Mouse (Mus musculus) hindbrain, embryonic 16.5 days (tissue): ENCODE measurements around the gene Rasgrp2. TPM values are rescaled to one million over a fixed set of nuclear protein-coding genes. Genes with fewer than 3 reads are reported as not detected.

ENCODE experiments used
- ATAC-seq: fragments of 200-750 bp; cut with Nextera tagmentation; 2 replicates; pipeline ENCODE4 v1.8.0; 2017; ENCODE audit warnings: moderate TSS enrichment, moderate library complexity
- H3K27ac ChIP-seq: fragments of 300-500 bp; sonication (generic); 2 replicates; pipeline ENCODE4 v1.5.1; 2014; ENCODE audit warnings: low read depth, mild to moderate bottlenecking, control low read depth, low read length, moderate library complexity
- H3K27me3 ChIP-seq: fragments of 300-500 bp; sonication (generic); replicated peaks from 2 replicates; pipeline ENCODE4 v1.6.1; 2014; ENCODE audit warnings: low read length; ENCODE audit not compliant: control insufficient read depth, insufficient read depth
- H3K36me3 ChIP-seq: fragments of 300-500 bp; sonication (generic); 2 replicates; pipeline ENCODE4 v1.6.1; 2014; ENCODE audit warnings: mild to moderate bottlenecking, low read length, moderate library complexity, mixed read lengths; ENCODE audit not compliant: control insufficient read depth, insufficient read depth
- H3K4me1 ChIP-seq: fragments of 300-500 bp; sonication (generic); 2 replicates; pipeline ENCODE4 v1.6.1; 2014; ENCODE audit warnings: low read depth, low read length; ENCODE audit not compliant: control insufficient read depth, insufficient read depth
- H3K4me2 ChIP-seq: fragments of 300-500 bp; sonication (generic); 2 replicates; pipeline ENCODE4 v1.6.1; 2014; ENCODE audit warnings: mild to moderate bottlenecking, low read length, control low read depth, moderate library complexity
- H3K4me3 ChIP-seq: fragments of 300-500 bp; sonication (generic); 2 replicates; pipeline ENCODE4 v1.5.1; 2014; ENCODE audit warnings: mild to moderate bottlenecking, low read length, control low read depth, moderate library complexity
- H3K9ac ChIP-seq: fragments of 300-500 bp; sonication (generic); 2 replicates; pipeline ENCODE4 v1.6.1; 2014; ENCODE audit warnings: low read depth, mild to moderate bottlenecking, control low read depth, low read length, moderate library complexity
- H3K9me3 ChIP-seq: fragments of 300-500 bp; sonication (generic); 2 replicates; pipeline ENCODE4 v1.6.1; 2014; ENCODE audit warnings: mild to moderate bottlenecking, low read length, moderate library complexity; ENCODE audit not compliant: control insufficient read depth
- WGBS: fragments of 180-500 bp; shearing (Covaris S2); extraction: QIAGEN DNeasy Blood & Tissue Kit; methylation state at CpG from one replicate; pipeline ENCODE4 v1.1.7; 2014; 5-methylcytosine and 5-hydroxymethylcytosine counted together
- polyA plus RNA-seq: library from polyadenylated mRNA; unstranded; fragments of >200 nt; fragmentation: Nextera tagmentation; extraction: Ambion mirVana; gene quantifications from 2 replicates; pipeline ENCODE4 v1.2.1, GENCODE M21; 2015

Rasgrp2 gene
- polyA plus RNA-seq, 1 experiment from 2014 or later = 232 TPM

DNA sequence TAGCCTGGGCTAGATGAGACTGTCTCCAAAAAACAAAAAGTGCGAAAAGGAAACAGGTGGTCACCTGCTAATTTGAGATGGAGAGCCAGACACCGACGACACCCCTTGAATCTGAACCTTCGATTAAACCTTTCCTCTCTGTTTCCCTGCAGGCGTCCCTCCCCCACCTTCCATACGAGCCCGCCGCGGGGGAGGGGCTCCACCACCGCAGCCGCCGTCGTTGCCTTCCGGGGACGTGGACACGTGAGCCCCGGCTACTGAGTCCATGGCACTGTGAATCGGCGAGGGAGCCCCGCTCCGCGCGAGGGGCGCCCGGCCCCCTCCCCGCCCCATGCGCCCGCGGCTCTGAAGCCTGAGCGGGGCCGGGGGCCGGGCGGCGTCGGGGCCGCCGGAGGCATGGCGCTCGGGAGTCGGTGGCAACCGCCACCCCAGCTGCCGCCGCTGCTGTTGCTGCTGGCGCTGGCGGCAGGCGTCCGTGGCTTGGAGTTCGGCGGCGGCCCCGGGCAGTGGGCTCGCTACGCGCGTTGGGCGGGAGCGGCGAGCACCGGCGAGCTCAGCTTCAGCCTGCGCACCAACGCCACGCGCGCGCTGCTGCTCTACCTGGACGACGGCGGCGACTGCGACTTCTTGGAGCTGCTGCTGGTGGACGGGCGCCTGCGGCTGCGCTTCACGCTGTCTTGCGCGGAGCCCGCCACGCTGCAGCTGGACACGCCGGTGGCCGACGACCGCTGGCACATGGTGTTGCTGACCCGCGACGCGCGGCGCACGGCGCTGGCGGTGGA, 28.7 kb downstream of the Rasgrp2 start:
- Histone ChIP-seq H3K4me3 (peak overlapping the region; percentile 32), H3K4me2 (peak overlapping the region; percentile 55), H3K36me3 (no peaks in the 10 kb centered on the region; the same call in 1 of the 2 replicates), H3K27me3 (peaks cover 5% of the 10 kb centered on the region; the same call in 1 of the 2 replicates), H3K27ac (no peak overlapping the region), H3K4me1 (peaks cover 70% of the 10 kb centered on the region), H3K9ac (peak overlapping the region; percentile 50), H3K9me3 (no peaks in the 10 kb centered on the region)
- under 1% methylated on average over 82 of the region's 94 CpGs for WGBS
- ATAC-seq = 0 out of 2 replicates have a peak, but pooled peaks have one; percentile 0

DNA sequence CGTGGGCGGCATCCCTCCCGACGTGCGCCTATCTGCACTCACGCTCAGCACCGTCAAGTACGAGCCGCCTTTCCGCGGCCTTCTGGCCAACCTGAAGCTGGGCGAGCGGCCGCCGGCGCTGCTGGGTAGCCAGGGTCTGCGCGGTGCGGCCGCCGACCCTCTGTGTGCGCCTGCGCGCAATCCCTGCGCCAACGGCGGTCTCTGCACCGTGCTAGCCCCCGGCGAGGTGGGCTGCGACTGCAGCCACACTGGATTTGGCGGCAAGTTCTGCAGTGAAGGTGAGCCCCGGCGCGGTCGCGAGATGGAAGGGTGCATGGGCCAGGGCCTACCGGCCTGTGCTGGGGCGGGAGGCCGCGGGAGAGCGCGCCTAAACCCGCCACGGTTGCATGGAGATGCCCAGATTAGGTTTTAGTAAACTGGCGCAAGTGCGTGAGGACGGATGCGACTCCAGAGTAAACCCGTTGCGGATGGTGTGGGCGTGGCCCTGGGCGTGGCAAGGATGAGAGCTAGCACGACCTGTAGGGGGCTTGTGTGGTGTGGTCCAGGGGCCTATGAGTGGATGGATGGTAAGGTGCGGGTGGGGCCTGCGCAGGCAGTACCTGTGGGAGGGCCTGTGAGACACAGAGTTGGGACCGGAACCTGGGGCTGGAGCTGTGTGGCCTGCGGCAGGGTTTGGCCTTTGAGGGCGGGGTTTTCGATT, 29.5 kb downstream of the Rasgrp2 start:
- Histone ChIP-seq H3K27me3 (peaks cover 5% of the 10 kb centered on the region; the same call in 1 of the 2 replicates), H3K27ac (no peak overlapping the region), H3K9me3 (no peaks in the 10 kb centered on the region), H3K4me1 (peaks cover 68% of the 10 kb centered on the region), H3K4me2 (peak overlapping the region; percentile 55), H3K36me3 (no peaks in the 10 kb centered on the region; the same call in 1 of the 2 replicates), H3K4me3 (peak overlapping the region; percentile 32), H3K9ac (peak overlapping the region; percentile 50)
- WGBS = 4% methylated on average over 55 of the region's 60 CpGs
- peak; percentile 25 for ATAC-seq

DNA sequence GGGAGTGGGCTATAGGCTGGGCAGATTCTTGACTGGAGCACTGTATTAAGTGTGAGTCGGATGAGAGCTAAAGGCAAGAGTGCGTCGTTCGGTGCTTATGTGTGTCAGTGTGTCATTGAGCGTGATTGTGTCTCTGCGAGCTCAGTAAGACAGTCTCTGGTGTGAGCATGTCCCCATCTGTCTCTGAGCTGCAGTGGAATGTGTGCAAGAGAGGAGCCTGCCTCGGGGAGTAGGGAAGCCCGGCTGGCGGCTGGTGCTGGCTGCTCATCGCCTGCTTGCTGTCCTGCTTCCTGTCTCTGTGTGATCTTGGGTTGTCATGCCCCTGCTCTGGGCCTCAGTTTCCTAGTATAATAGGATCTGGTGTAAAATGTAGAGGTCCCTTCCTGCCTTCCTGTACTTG, 43.9 kb downstream of the Rasgrp2 start:
- H3K4me1 ChIP-seq = peaks cover 46% of the 10 kb centered on the region

DNA sequence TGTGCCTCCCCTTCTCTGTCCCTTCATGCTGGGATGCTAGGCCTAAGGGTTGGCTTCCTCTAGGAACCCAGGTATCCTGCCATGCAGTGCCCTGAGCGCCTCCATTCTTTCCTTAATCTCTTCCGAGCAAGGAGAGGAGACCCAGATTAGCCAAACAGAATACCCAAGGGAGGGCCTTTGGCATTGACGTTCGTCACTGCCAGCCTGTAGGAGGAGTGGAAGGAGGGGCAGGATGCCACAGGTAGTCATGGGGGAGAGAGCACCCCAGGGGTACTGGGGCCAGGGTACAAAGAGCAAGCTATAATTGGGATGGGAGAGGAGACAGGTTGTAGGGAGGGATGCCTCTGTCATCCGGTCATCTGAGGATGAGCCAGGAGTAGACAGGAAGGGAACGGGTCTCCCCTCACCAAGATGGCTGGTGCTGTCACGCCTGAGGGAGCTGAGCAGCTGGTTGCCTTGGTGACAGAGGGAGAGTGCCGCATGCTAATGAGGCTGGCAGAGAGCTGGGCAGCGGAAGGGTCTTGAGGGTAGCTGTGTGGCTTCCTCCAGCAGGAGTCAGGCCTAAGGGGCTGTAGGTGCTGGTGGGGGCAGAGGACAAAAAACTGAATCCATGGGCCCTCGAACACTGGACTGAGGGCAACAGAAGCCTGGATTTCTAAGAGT, 46.8 kb downstream of the Rasgrp2 start:
- no peak overlapping the region for H3K4me3 ChIP-seq
- peak; percentile 88 for ATAC-seq
- 14% methylated on average over 10 of the region's 10 CpGs for WGBS

More for the DNA sequence above, 43.9 kb downstream of the Rasgrp2 start:
- Histone ChIP-seq H3K27me3 (no peaks in the 10 kb centered on the region), H3K27ac (no peak overlapping the region), H3K36me3 (no peaks in the 10 kb centered on the region), H3K4me3 (no peak overlapping the region), H3K9me3 (no peaks in the 10 kb centered on the region), H3K4me2 (no peak overlapping the region; the same call in 1 of the 2 replicates), H3K9ac (no peak overlapping the region; the same call in 1 of the 2 replicates)
- no peak for ATAC-seq
- WGBS = 55% methylated on average over 10 of the region's 10 CpGs

DNA sequence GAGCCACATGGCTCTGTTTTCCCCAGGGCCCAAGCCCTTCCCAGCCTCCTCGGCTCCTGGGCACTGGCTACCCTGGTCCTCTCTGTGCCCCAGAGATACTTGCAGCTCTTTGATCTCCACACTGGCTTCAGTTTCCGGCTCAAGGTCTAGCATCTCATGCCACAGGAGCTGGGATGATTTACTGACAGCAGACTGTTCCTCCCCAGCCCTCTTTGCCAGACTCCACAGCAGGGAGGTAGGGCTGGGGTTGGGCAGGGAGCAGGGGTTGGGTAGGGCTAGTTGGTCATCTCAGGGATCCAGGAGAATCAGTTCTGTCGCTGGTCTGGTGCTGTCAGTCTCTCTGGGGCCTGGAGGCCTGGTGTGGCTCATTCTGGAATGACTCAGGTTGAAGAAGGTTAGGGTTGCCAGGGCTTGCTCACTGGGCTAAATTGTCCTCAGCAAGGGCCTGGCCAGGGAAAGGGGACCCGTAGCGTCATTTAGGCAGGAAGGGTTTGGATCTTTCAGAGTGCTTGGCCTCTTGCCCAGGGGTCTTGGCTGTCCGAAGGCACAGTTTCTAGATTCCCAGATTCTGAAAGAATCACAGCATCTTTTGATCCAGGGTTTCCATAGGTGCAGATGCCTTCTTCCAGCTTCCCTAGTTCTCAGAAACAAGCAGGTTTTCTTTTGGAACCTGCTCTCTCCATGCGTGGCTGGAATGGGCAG, 47.7 kb downstream of the Rasgrp2 start:
- Histone ChIP-seq H3K9ac (peak overlapping the region; percentile 43; the same call in 1 of the 2 replicates), H3K4me1 (peaks cover 63% of the 10 kb centered on the region), H3K9me3 (no peaks in the 10 kb centered on the region), H3K27ac (peak overlapping the region; percentile 83), H3K4me2 (no peak overlapping the region), H3K27me3 (no peaks in the 10 kb centered on the region), H3K4me3 (no peak overlapping the region), H3K36me3 (no peaks in the 10 kb centered on the region)
- ATAC-seq = no peak
- WGBS = 44% methylated on average over 7 of the region's 7 CpGs

More for the DNA sequence above, 46.8 kb downstream of the Rasgrp2 start:
- H3K27me3 ChIP-seq = no peaks in the 10 kb centered on the region
- H3K4me1 ChIP-seq = peaks cover 56% of the 10 kb centered on the region
- H3K27ac ChIP-seq = peak overlapping the region; percentile 83
- peak overlapping the region; percentile 37 for H3K4me2 ChIP-seq
- H3K36me3 ChIP-seq = no peaks in the 10 kb centered on the region
- no peaks in the 10 kb centered on the region for H3K9me3 ChIP-seq
- peak overlapping the region; percentile 13 for H3K9ac ChIP-seq

DNA sequence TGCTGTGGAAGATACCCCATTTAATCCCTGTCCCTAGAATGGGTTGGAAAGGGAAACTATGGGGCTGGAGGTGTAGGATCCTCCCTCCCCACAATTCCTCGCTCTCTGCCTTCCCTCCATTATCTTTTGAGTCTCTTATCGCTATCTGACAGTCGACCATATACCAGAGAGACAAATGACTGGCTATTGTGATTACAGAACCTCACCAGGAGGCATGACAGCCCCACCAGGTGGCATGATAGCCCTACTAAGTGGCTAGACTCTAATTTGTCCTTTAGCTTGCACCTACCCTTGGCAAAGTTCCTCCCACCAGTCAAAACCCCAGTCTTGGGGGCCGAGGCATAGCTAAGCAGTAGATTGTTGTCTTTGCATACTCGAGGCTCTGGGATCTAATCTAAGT, 49.6 kb downstream of the Rasgrp2 start:
- Histone ChIP-seq H3K4me2 (no peak overlapping the region), H3K4me1 (peaks cover 71% of the 10 kb centered on the region), H3K4me3 (no peak overlapping the region), H3K9ac (no peak overlapping the region; the same call in 1 of the 2 replicates), H3K9me3 (no peaks in the 10 kb centered on the region), H3K27me3 (no peaks in the 10 kb centered on the region), H3K36me3 (no peaks in the 10 kb centered on the region), H3K27ac (no peak overlapping the region)
- ATAC-seq = no peak
- 59% methylated on average over 5 of the region's 5 CpGs for WGBS

DNA sequence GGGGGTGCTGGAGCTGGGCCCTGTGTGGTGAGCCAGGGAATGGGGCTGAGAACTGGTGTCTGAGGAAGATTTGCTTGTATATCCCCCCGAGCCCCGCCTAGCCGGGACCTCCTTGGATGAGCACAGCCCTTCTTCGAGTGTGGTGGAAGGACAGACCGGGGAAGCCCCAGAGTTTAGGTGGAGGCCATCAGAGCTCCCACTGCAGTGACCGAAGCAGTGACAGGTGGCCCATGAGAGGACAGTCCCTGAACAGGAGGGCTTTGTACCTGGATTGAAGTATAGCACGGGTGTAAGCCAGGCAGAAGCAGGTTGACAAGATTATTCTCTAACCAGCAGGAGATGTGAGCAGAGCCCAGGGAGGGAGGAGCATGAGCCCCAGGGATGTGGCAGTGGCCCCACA, 50.7 kb downstream of the Rasgrp2 start:
- Histone ChIP-seq H3K4me1 (peaks cover 71% of the 10 kb centered on the region), H3K27ac (no peak overlapping the region), H3K9me3 (no peaks in the 10 kb centered on the region), H3K27me3 (no peaks in the 10 kb centered on the region), H3K9ac (peak overlapping the region; percentile 26; the same call in 1 of the 2 replicates), H3K4me3 (no peak overlapping the region), H3K4me2 (no peak overlapping the region), H3K36me3 (no peaks in the 10 kb centered on the region)
- WGBS = 77% methylated on average over 7 of the region's 7 CpGs
- ATAC-seq = no peak

DNA sequence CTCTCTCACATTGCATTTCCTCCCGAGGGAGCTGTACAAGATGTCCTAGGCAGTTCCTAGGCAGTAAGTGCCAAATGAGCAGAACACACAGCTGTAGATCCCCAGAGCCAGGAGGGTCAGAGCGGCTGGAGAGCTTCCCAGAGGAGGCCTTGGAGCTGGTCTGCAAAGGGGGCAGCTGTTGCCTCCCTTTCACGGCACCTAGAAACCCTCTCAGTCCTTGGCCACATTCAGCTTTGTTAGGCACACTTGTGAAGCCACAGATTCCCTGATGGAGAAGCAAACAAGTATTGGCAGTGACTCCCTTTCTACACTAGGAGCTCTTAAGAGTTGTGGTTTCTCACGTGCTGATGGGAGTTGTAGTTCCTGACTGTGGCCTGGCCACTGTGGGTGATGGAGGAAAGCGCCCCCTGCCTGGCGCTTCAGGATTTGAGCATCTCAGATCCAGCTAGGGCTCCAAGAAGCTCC, 52.9 kb downstream of the Rasgrp2 start:
- H3K4me2 ChIP-seq = no peak overlapping the region; the same call in 1 of the 2 replicates
- peak; percentile 74 for ATAC-seq

More for the DNA sequence above, 52.9 kb downstream of the Rasgrp2 start:
- Histone ChIP-seq H3K9me3 (no peaks in the 10 kb centered on the region), H3K36me3 (0 out of 2 replicates have a peak, but pooled peaks cover 5% of the 10 kb centered on the region), H3K4me1 (peaks cover 49% of the 10 kb centered on the region), H3K27me3 (no peaks in the 10 kb centered on the region), H3K9ac (peak overlapping the region; percentile 20), H3K4me3 (no peak overlapping the region), H3K27ac (peak overlapping the region; percentile 77)
- WGBS = 18% methylated on average over 6 of the region's 6 CpGs
